Mouse (Mus musculus): ENCODE measurements around the gene Gm10447. TPM values are rescaled to one million over a fixed set of nuclear protein-coding genes. Genes with fewer than 3 reads are reported as not detected.

Gene Gm10447
- polyA plus RNA-seq (2012; ENCODE audit: low replicate concordance), result not detected in 2 replicates

DNA sequence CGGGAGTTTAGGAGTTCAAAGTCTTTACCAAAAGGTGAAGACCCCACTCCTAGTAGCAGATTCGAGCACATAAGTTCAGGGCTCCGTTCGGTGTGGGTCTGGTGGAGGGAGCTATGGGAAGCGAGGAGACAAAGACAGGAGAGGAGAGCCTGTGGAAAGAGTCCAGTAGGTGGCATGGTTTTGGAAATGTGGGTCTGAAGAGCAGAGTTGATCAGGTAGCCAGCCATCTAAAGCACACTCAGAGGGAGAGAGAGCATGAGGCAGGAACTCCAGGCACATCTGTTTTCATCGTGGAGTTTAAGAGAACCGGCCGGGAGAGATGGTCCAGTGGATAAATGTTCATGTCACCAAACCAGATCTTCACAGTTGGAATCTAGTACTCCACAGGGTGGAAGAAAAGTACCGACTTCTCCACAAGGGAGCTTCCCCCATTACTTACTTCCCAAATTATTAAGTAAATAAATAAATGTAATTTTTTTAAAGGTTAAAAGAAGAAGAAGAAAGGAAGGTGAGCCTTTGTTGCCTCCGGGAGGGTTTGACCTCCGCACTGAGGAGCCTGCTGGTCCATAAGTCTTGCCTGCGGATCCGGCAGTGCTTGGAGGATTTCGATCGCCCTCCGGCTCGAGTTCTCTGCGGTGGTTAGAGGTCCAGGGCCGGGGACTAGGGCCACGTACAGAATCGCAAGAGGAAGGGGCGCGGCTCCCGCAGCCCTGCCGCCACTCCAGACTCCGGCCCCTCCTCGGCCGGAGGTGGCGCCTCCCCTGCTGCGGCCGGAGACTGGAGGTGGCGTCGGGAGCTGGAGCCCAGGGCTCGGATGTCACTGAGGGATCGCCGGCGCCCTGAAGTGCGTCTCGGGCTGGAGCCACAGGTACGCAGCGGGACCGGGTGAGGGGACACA lies at the start of gene Gm10447, which contains the start of gene Shroom1:
Gm10447 (minus strand) TSS at position 637 of the 898 bp plus-strand sequence.
Shroom1 (plus strand) TSS at position 732 of the 898 bp plus-strand sequence.

DNA sequence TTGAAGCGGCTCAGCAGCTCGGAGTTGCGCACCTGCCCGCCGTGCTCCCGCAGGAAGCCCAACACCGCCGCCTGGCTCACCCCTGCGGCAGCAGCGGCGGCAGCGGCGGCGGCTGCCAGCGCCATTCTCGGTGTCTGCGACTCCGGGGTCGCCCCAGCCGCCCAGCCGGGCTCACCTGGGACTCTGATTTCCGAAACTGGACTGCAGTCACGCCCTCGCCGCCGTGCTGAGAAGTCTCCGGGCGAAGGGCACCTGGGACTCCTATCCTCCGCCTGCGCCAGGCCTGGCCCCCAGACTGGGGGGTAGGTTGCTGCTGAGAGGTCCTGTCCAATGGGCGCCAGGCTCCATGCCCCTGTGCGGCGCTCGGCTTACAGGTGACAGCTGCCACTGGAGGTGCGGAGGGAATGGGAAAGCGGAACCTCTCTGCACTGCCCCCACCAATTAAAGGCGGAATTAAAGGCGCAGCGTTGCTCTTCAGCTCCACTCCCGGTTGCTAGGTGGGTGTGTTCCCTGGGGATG lies 22.9 kb upstream of the Gm10447 start, which contains the start of the genes Gm9945 and Sowaha:
Gm9945 (plus strand) TSS at position 384 of the 519 bp plus-strand sequence.
Sowaha (minus strand) TSS at position 492 of the 519 bp plus-strand sequence.

DNA sequence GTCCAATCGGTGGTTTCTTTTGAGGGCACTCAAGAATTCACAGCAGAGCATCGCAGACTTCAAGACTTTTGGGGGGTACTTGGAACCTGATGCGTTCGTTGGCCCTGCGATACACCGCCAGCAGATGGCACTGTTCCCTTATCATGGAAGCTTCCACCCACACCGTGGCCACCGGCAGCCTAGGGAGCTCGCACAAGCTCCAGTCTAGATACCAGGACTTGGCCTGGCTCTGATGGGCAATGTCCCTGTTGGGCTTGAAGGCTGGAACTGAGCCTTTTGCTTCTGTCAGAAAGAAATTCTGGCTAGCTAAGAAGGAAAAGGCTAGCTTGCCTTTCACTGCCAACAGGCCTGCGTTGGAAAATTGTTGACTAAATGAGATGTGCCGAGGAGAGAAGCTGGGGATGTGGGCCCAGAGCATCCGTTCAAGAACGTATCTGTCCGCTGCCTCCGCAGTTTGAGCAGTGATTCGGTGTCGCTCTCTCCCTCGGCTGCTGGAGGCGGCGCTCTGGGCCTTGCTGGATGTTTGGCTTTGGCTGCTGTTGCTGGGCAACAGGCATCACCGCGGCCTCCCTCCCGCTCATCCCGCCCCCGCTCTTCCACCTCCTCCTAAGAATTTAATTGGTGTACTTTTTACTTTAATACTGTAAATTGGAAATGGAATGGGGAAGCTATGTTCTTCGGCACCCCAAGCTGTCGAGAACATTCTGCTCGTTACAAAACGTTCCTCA lies 13.2 kb upstream of the Gm10447 start, which contains the start of gene Gm9837:
Gm9837 (minus strand) TSS at position 512 of the 728 bp plus-strand sequence.

DNA sequence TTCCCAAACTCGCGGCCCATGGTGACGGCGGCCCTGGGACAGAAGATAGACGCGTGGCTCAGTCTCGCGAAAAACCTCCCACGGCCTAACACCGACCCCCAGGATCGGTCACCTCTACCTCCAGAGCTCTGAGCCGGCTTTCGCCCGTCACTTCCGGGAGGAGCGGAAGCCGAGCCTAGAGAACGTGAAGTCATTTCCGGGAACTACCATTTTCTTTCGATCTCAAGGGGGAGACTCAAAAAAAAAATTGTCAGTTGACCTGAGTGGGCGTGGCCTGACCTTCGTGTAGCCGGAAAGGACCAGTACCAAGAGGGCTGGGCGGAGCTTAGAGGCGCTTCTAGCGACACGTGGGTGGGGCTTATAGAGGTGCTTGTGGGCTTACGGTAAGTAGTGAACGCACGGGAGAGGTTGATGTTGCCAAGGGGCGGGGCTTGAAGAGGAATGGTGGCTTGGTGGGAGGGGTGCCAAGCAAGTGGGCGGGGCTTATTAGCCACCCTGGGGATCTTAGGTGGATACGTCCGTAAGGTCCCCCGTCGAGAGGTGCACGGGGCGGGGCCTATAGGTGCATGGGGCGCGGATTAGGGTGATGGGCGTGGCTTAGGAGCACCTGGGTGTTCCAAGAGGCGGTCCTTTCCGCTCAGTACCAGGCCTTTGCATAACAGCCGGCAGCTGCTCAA lies 26.1 kb downstream of the Gm10447 start, which contains the start of the genes Uqcrq and Gdf9:
Uqcrq (minus strand) TSS at position 162 of the 677 bp plus-strand sequence.
Gdf9 (plus strand) TSS at position 354 of the 677 bp plus-strand sequence.

DNA sequence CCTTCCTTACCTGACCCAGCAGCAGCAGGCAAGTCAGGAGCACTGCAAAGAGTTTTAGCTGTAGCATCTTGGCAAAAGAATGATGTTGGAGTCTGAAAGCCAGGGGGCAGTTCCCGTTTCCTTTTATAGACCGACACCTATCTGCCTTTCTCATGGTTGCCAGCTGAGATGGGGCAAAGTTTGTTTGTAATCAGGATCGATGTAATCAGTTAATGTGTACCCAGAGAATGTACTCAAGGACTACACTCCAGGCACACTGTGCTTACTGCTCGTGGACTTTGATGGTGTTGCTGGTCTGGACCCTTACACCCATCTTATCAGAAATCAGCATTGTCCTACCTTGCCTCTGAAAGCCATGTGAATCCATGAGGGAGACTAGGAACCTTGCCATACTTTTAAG lies 33.9 kb downstream of the Gm10447 start, which contains the start of gene Leap2:
Leap2 (minus strand) TSS at position 135 of the 400 bp plus-strand sequence.

Other genes starting within 250 kb of the Gm10447 start
- gene Hspa4, start 156.7 kb downstream of the Gm10447 start, polyA plus RNA-seq (2012; ENCODE audit: low replicate concordance), result 32.3 and 52.4 TPM in 2 replicates
- gene Zcchc10, start 132.4 kb downstream of the Gm10447 start, polyA plus RNA-seq (2012; ENCODE audit: low replicate concordance), result 0.52 and 0.69 TPM in 2 replicates
- 2.3 and 2.4 TPM in 2 replicates for gene Aff4, start 106.3 kb downstream of the Gm10447 start, polyA plus RNA-seq (2012; ENCODE audit: low replicate concordance)
- not detected in 2 replicates for gene Leap2, start 33.9 kb downstream of the Gm10447 start, polyA plus RNA-seq (2012; ENCODE audit: low replicate concordance)
- 98.3 and 206 TPM in 2 replicates for gene Uqcrq, start 26.3 kb downstream of the Gm10447 start, polyA plus RNA-seq (2012; ENCODE audit: low replicate concordance)
- gene Gdf9, start 26.1 kb downstream of the Gm10447 start, polyA plus RNA-seq (2012; ENCODE audit: low replicate concordance), result 0.19 TPM in 1 of 2 replicates, not detected in the other
- 0.07 and 0.17 TPM in 2 replicates for gene Shroom1, start 95 bp upstream of the Gm10447 start, polyA plus RNA-seq (2012; ENCODE audit: low replicate concordance)
- gene Gm9837, start 13.4 kb upstream of the Gm10447 start, polyA plus RNA-seq (2012; ENCODE audit: low replicate concordance), result not detected in 2 replicates
- 0.46 TPM in 1 of 2 replicates, not detected in the other for gene Gm9945, start 23.1 kb upstream of the Gm10447 start, polyA plus RNA-seq (2012; ENCODE audit: low replicate concordance)
- gene Sowaha, start 23.2 kb upstream of the Gm10447 start, polyA plus RNA-seq (2012; ENCODE audit: low replicate concordance), result 28.7 and 36.3 TPM in 2 replicates
- gene Sept8, start 62.1 kb upstream of the Gm10447 start, polyA plus RNA-seq (2012; ENCODE audit: low replicate concordance), result 119 and 194 TPM in 2 replicates
- gene Kif3a, start 110.3 kb upstream of the Gm10447 start, polyA plus RNA-seq (2012; ENCODE audit: low replicate concordance), result 2.0 and 5.8 TPM in 2 replicates
- not detected in 2 replicates for gene Il4, start 161.6 kb upstream of the Gm10447 start, polyA plus RNA-seq (2012; ENCODE audit: low replicate concordance)
- gene Il13, start 177.6 kb upstream of the Gm10447 start, polyA plus RNA-seq (2012; ENCODE audit: low replicate concordance), result not detected in 2 replicates